ENCODE assay signal across 32 mouse cellular contexts in genomic region chr9:94851550-94851949, GRCm38 (mm10).
DNase-seq lines count a peak whose midpoint lies in the region; ATAC-seq lines count a peak whose summit lies in the region.
"Had no signal": no experiment of that assay in that cellular context is flagged by ENCODE, and none has a peak within 500 bp of the region (broad histone marks: within the 10 kb centered on the region; RNA-seq: fewer than 3 reads in every experiment).

No protein-coding gene starts in this region.

- H3K4me3 ChIP-seq in hindbrain, embryonic 16.5 days (ENCODE audit: low read length), result no peak overlapping the region
- H3K4me3 ChIP-seq: embryonic facial prominence, embryonic 12.5 days; forebrain, embryonic 10.5 days; forebrain, embryonic 15.5 days; heart, embryonic 13.5 days; liver, embryonic 13.5 days; megakaryocyte, embryonic 14.5 days; midbrain, embryonic 12.5 days; neural tube, embryonic 13.5 days had no signal

- H3K9me3 ChIP-seq in hindbrain, embryonic 16.5 days (ENCODE audit: control insufficient read depth, low read length), result no peaks in the 10 kb centered on the region; the same call in 1 of the 2 replicates
- H3K9me3 ChIP-seq: embryonic facial prominence, embryonic 12.5 days; forebrain, embryonic 15.5 days; heart, embryonic 13.5 days; liver, embryonic 13.5 days; neural tube, embryonic 13.5 days had no signal

- H3K4me2 ChIP-seq in hindbrain, embryonic 16.5 days (ENCODE audit: low read length), result no peak overlapping the region
- H3K4me2 ChIP-seq: embryonic facial prominence, embryonic 12.5 days; forebrain, embryonic 15.5 days; heart, embryonic 13.5 days; hindbrain, embryonic 14.5 days; liver, embryonic 13.5 days; midbrain, embryonic 12.5 days; neural tube, embryonic 13.5 days had no signal

- H3K27ac ChIP-seq in hindbrain, embryonic 16.5 days (ENCODE audit: low read depth, low read length), result no peak overlapping the region
- H3K27ac ChIP-seq: embryonic facial prominence, embryonic 12.5 days; forebrain, embryonic 10.5 days; forebrain, embryonic 15.5 days; heart, embryonic 13.5 days; hindbrain, embryonic 14.5 days; liver, embryonic 13.5 days; midbrain, embryonic 12.5 days; neural tube, embryonic 13.5 days had no signal

- ATAC-seq in hindbrain, embryonic 16.5 days, result no peak
- ATAC-seq: activated CD4-positive, CD25-positive, alpha-beta regulatory T cell, adult 4 months; CD4-positive, CD25-positive, alpha-beta regulatory T cell, adult 4 months; forebrain, embryonic 15.5 days; inflammation-experienced regulatory T-cells, adult 6 months; lung, postnatal 0 days had no signal

- no peak overlapping the region for H3K9ac ChIP-seq in hindbrain, embryonic 16.5 days (ENCODE audit: low read depth, low read length)
- H3K9ac ChIP-seq: embryonic facial prominence, embryonic 12.5 days; forebrain, embryonic 15.5 days; heart, embryonic 13.5 days; hindbrain, embryonic 14.5 days; liver, embryonic 13.5 days; midbrain, embryonic 12.5 days; neural tube, embryonic 13.5 days had no signal

- 79% methylated on average over 3 of the region's 3 CpGs for WGBS in hindbrain, embryonic 16.5 days

- peaks cover 3% of the 10 kb centered on the region for H3K4me1 ChIP-seq in hindbrain, embryonic 16.5 days (ENCODE audit: control insufficient read depth, insufficient read depth, low read depth, low read length)
- H3K4me1 ChIP-seq: embryonic facial prominence, embryonic 12.5 days; heart, embryonic 13.5 days; liver, embryonic 13.5 days; megakaryocyte, embryonic 14.5 days; neural tube, embryonic 13.5 days had no signal

- no peaks in the 10 kb centered on the region for H3K27me3 ChIP-seq in hindbrain, embryonic 16.5 days (replicated peaks; ENCODE audit: control insufficient read depth, insufficient read depth, low read length)
- H3K27me3 ChIP-seq: embryonic facial prominence, embryonic 12.5 days; forebrain, embryonic 15.5 days; heart, embryonic 13.5 days; liver, embryonic 13.5 days; megakaryocyte, embryonic 14.5 days; midbrain, embryonic 12.5 days; neural tube, embryonic 13.5 days had no signal

- DNase-seq in 3134 (ENCODE audit: extremely low read depth, insufficient read length, low spot score), result peak; percentile 14
- peak; percentile 69 for DNase-seq in 3T3-L1 (ENCODE audit: low read depth, low spot score)
- peak; percentile 10 for DNase-seq in adipocyte (ENCODE audit: low spot score)
- peak; percentile 58 to 60 for DNase-seq in adrenal gland, postnatal 36 days
- no peak for DNase-seq in cerebellum, postnatal 10 days
- no peak for DNase-seq in layer of hippocampus, adult 9-10 months (ENCODE audit: low spot score)
- DNase-seq in gastrocnemius, adult 8-10 months (ENCODE audit: low spot score in 2 of 2), result no peak
- DNase-seq: cerebellum, adult 2 months; cerebellum, postnatal 36 days; embryo, embryonic 11 days; gastrocnemius, postnatal 10 days; heart, postnatal 10 days; kidney, adult 11 months; kidney, postnatal 14 days; left cerebral cortex, postnatal 4 days; liver, embryonic 13.5 days; lung, adult 18-20 months; lung, postnatal 4 days; retina, postnatal 1 day had no signal

- H3K36me3 ChIP-seq in hindbrain, embryonic 16.5 days (ENCODE audit: control insufficient read depth, insufficient read depth, low read length), result no peaks in the 10 kb centered on the region
- H3K36me3 ChIP-seq: embryonic facial prominence, embryonic 12.5 days; forebrain, embryonic 10.5 days; forebrain, embryonic 15.5 days; heart, embryonic 13.5 days; liver, embryonic 13.5 days; midbrain, embryonic 12.5 days; neural tube, embryonic 13.5 days had no signal

Comparison
In these comparisons a context has a peak if more than half of its experiments do, and no peak if none do; other contexts are left out.
1. DNase-seq: peak in 3134 (single experiment), 3T3-L1 (single experiment), adipocyte (single experiment) and adrenal gland, postnatal 36 days (2 of 2); none in cerebellum, postnatal 10 days (0 of 2), layer of hippocampus, adult 9-10 months (single experiment) and gastrocnemius, adult 8-10 months (0 of 2).